22 mouse cellular contexts compared by ENCODE assay signal in genomic region chr2:156801045-156801444, GRCm38 (mm10). TPM values are rescaled to one million over a fixed set of nuclear protein-coding genes. Genes with fewer than 3 reads are reported as not detected.
"Had no signal": no experiment of that assay in that cellular context is flagged by ENCODE, and none has a peak within 500 bp of the region (broad histone marks: within the 10 kb centered on the region; RNA-seq: fewer than 3 reads in every experiment).

No protein-coding gene starts in this region.

- H3K36me3 ChIP-seq: kidney, embryonic 15.5 days; liver, embryonic 13.5 days; midbrain, embryonic 12.5 days; midbrain, embryonic 15.5 days; neural tube, embryonic 13.5 days; stomach, embryonic 15.5 days had no signal

- H3K27me3 ChIP-seq: kidney, embryonic 15.5 days; liver, embryonic 13.5 days; midbrain, embryonic 12.5 days; midbrain, embryonic 15.5 days; neural tube, embryonic 13.5 days; stomach, embryonic 15.5 days had no signal

- H3K4me3 ChIP-seq: kidney, embryonic 15.5 days; left cerebral cortex, adult 2 months; liver, embryonic 13.5 days; midbrain, embryonic 12.5 days; midbrain, embryonic 15.5 days; myocyte; neural tube, embryonic 13.5 days; stomach, embryonic 15.5 days had no signal

- DNase-seq: kidney, adult 8-10 months; kidney, postnatal 10 days; kidney, postnatal 36 days; layer of hippocampus, postnatal 36 days; liver, embryonic 13.5 days; lung, adult 2 months; lung, postnatal 14 days; lung, postnatal 4 days; retina, postnatal 1 day; right cerebral cortex, postnatal 25 days; spleen, adult 18-20 months; thymus, adult 2 months; thymus, postnatal 14 days had no signal

- H3K4me1 ChIP-seq: midbrain, embryonic 12.5 days; midbrain, embryonic 15.5 days; neural tube, embryonic 13.5 days; stomach, embryonic 15.5 days had no signal

- H3K9me3 ChIP-seq: kidney, embryonic 15.5 days; midbrain, embryonic 12.5 days; midbrain, embryonic 15.5 days; neural tube, embryonic 13.5 days; stomach, embryonic 15.5 days had no signal

- H3K27ac ChIP-seq: kidney, embryonic 15.5 days; left cerebral cortex, adult 2 months; liver, embryonic 13.5 days; midbrain, embryonic 12.5 days; midbrain, embryonic 15.5 days; neural tube, embryonic 13.5 days; stomach, embryonic 15.5 days had no signal

RNA-seq across cellular contexts. Expression of gene Myl9, which starts 25.8 kb away (rescaled TPM):
- total RNA-seq: megakaryocyte progenitor cell, adult 5-6 weeks; megakaryocyte-erythroid progenitor cell, adult 5-6 weeks had no signal
